ENCODE assay signal across 17 mouse cellular contexts in genomic region chr4:129235147-129235546, GRCm38 (mm10). TPM values are rescaled to one million over a fixed set of nuclear protein-coding genes. Genes with fewer than 3 reads are reported as not detected.
DNase-seq lines count a peak whose midpoint lies in the region; ATAC-seq lines count a peak whose summit lies in the region.
"Had no signal": no experiment of that assay in that cellular context is flagged by ENCODE, and none has a peak within 500 bp of the region (broad histone marks: within the 10 kb centered on the region; RNA-seq: fewer than 3 reads in every experiment).

No protein-coding gene starts in this region.

- no peaks in the 10 kb centered on the region for H3K36me3 ChIP-seq in heart, embryonic 15.5 days
- H3K36me3 ChIP-seq in midbrain, embryonic 13.5 days = no peaks in the 10 kb centered on the region
- no peaks in the 10 kb centered on the region for H3K36me3 ChIP-seq in midbrain, embryonic 14.5 days (ENCODE audit: control insufficient read depth, insufficient read depth, low read length)
- H3K36me3 ChIP-seq in liver, embryonic 13.5 days = no peaks in the 10 kb centered on the region
- H3K36me3 ChIP-seq: neural tube, embryonic 15.5 days had no signal

- H3K9me3 ChIP-seq in heart, embryonic 15.5 days (replicated peaks) = no peaks in the 10 kb centered on the region
- H3K9me3 ChIP-seq in midbrain, embryonic 13.5 days = no peaks in the 10 kb centered on the region
- H3K9me3 ChIP-seq in midbrain, embryonic 14.5 days (ENCODE audit: control insufficient read depth, low read length) = no peaks in the 10 kb centered on the region
- H3K9me3 ChIP-seq in liver, embryonic 13.5 days (replicated peaks) = no peaks in the 10 kb centered on the region
- H3K9me3 ChIP-seq: limb, embryonic 13.5 days; neural tube, embryonic 15.5 days had no signal

- H3K4me3 ChIP-seq in heart, embryonic 15.5 days = no peak overlapping the region
- no peak overlapping the region for H3K4me3 ChIP-seq in midbrain, embryonic 13.5 days (replicated peaks)
- H3K4me3 ChIP-seq in midbrain, embryonic 14.5 days (replicated peaks; ENCODE audit: low read depth, low read length) = no peak overlapping the region
- H3K4me3 ChIP-seq in liver, embryonic 13.5 days (replicated peaks) = no peak overlapping the region
- H3K4me3 ChIP-seq: limb, embryonic 13.5 days; neural tube, embryonic 15.5 days had no signal

- ATAC-seq in heart, embryonic 15.5 days (replicated peaks; ENCODE audit: insufficient number of reproducible peaks, insufficient read depth, low FRiP score, low read depth) = no peak
- ATAC-seq in midbrain, embryonic 13.5 days = no peak
- ATAC-seq in midbrain, embryonic 14.5 days (ENCODE audit: low FRiP score, low TSS enrichment) = no peak
- ATAC-seq in liver, embryonic 13.5 days (ENCODE audit: low read depth) = peak; percentile 65
- ATAC-seq: inflammation-experienced regulatory T-cells, adult 6 months had no signal

- 0 out of 2 replicates have a peak overlapping the region, but pooled peaks have one; percentile 40 for H3K27ac ChIP-seq in heart, embryonic 15.5 days
- H3K27ac ChIP-seq in midbrain, embryonic 13.5 days = no peak overlapping the region
- H3K27ac ChIP-seq in midbrain, embryonic 14.5 days (replicated peaks; ENCODE audit: low read depth, low read length) = no peak overlapping the region
- peak overlapping the region; percentile 90 for H3K27ac ChIP-seq in liver, embryonic 13.5 days
- H3K27ac ChIP-seq: neural tube, embryonic 15.5 days had no signal

- H3K27me3 ChIP-seq in heart, embryonic 15.5 days = peaks cover 79% of the 10 kb centered on the region
- H3K27me3 ChIP-seq in midbrain, embryonic 13.5 days = no peaks in the 10 kb centered on the region; the same call in 1 of the 2 replicates
- no peaks in the 10 kb centered on the region for H3K27me3 ChIP-seq in midbrain, embryonic 14.5 days (ENCODE audit: control insufficient read depth, insufficient read depth, low read length)
- H3K27me3 ChIP-seq in liver, embryonic 13.5 days = peaks cover 43% of the 10 kb centered on the region
- H3K27me3 ChIP-seq: limb, embryonic 13.5 days; neural tube, embryonic 15.5 days had no signal

- H3K4me1 ChIP-seq in heart, embryonic 15.5 days (replicated peaks) = peaks cover 52% of the 10 kb centered on the region
- H3K4me1 ChIP-seq in midbrain, embryonic 13.5 days (replicated peaks) = peaks cover 37% of the 10 kb centered on the region
- H3K4me1 ChIP-seq in midbrain, embryonic 14.5 days (ENCODE audit: control insufficient read depth, insufficient read depth, low read length) = peaks cover 15% of the 10 kb centered on the region; the same call in 1 of the 2 replicates
- peaks cover 92% of the 10 kb centered on the region for H3K4me1 ChIP-seq in liver, embryonic 13.5 days (replicated peaks)

- no peak overlapping the region for H3K9ac ChIP-seq in heart, embryonic 15.5 days
- H3K9ac ChIP-seq in midbrain, embryonic 13.5 days (replicated peaks) = 0 out of 2 replicates have a peak overlapping the region, but pooled peaks have one; percentile 2
- H3K9ac ChIP-seq in midbrain, embryonic 14.5 days (replicated peaks; ENCODE audit: low read length) = no peak overlapping the region
- H3K9ac ChIP-seq in liver, embryonic 13.5 days = peak overlapping the region; percentile 30; the same call in 1 of the 2 replicates
- H3K9ac ChIP-seq: limb, embryonic 13.5 days; neural tube, embryonic 15.5 days had no signal

- 54% methylated on average over 3 of the region's 3 CpGs for WGBS in heart, embryonic 15.5 days
- 68% methylated on average over 3 of the region's 3 CpGs for WGBS in midbrain, embryonic 13.5 days
- 67% methylated on average over 3 of the region's 3 CpGs for WGBS in midbrain, embryonic 14.5 days
- WGBS in liver, embryonic 13.5 days (ENCODE audit: insufficient replicate concordance) = 31% methylated on average over 3 of the region's 3 CpGs

- no peak for DNase-seq in heart, adult 18-20 months
- DNase-seq in midbrain, embryonic 14.5 days = no peak
- peak; percentile 77 for DNase-seq in liver, embryonic 13.5 days
- DNase-seq in layer of hippocampus, adult 8-10 months (ENCODE audit: low spot score in 2 of 2) = no peak
- DNase-seq in frontal cortex, postnatal 25 days (ENCODE audit: low spot score in 2 of 2) = no peak
- DNase-seq in thymus, postnatal 10 days (ENCODE audit: low spot score in 2 of 2) = no peak
- DNase-seq: heart, postnatal 36 days; right cerebral cortex, adult 18-20 months; thymus, postnatal 14 days had no signal

- no peak overlapping the region for H3K4me2 ChIP-seq in heart, embryonic 15.5 days
- no peak overlapping the region for H3K4me2 ChIP-seq in midbrain, embryonic 13.5 days (replicated peaks)
- no peak overlapping the region for H3K4me2 ChIP-seq in midbrain, embryonic 14.5 days (ENCODE audit: low read length)
- peak overlapping the region; percentile 54 for H3K4me2 ChIP-seq in liver, embryonic 13.5 days
- H3K4me2 ChIP-seq: limb, embryonic 13.5 days; neural tube, embryonic 15.5 days had no signal

RNA-seq across cellular contexts. Expression of gene C77080, which starts 26.1 kb away (rescaled TPM):
- 1.4 and 3.1 TPM in 2 replicates for polyA plus RNA-seq in heart, embryonic 15.5 days (2015; fragmentation: Nextera tagmentation; extraction: Ambion mirVana)
- 1 to 10 TPM; 2.6 to 3.0 TPM for total RNA-seq in heart, adult 18-20 months (2021)
- 5.1 and 5.4 TPM in 2 replicates for polyA plus RNA-seq in midbrain, embryonic 13.5 days (2015; fragmentation: Nextera tagmentation; extraction: Ambion mirVana)
- 7.0 and 8.4 TPM in 2 replicates for polyA plus RNA-seq in midbrain, embryonic 14.5 days (2014; fragmentation: Nextera tagmentation; extraction: Ambion mirVana)
- 0.47 and 0.59 TPM in 2 replicates for polyA plus RNA-seq in liver, embryonic 13.5 days (2015; fragmentation: Nextera tagmentation; extraction: Ambion mirVana)
- 10 to 100 TPM; 10.1 to 12.6 (median 11.4) TPM for total RNA-seq in layer of hippocampus, adult 8-10 months (2022)

RNA-seq across cellular contexts. Expression of gene Yars, which starts 45.6 kb away (rescaled TPM):
- 40.8 and 48.8 TPM in 2 replicates for polyA plus RNA-seq in heart, embryonic 15.5 days (2015; fragmentation: Nextera tagmentation; extraction: Ambion mirVana)
- total RNA-seq in heart, adult 18-20 months (2021) = 10 to 100 TPM; 25.6 to 33.4 TPM
- polyA plus RNA-seq in midbrain, embryonic 13.5 days (2015; fragmentation: Nextera tagmentation; extraction: Ambion mirVana) = 102 and 115 TPM in 2 replicates
- polyA plus RNA-seq in midbrain, embryonic 14.5 days (2014; fragmentation: Nextera tagmentation; extraction: Ambion mirVana) = 116 and 122 TPM in 2 replicates
- polyA plus RNA-seq in liver, embryonic 13.5 days (2015; fragmentation: Nextera tagmentation; extraction: Ambion mirVana) = 69.9 and 78.8 TPM in 2 replicates
- 10 to 100 TPM; 85.5 to 91.6 (median 87.1) TPM for total RNA-seq in layer of hippocampus, adult 8-10 months (2022)

RNA-seq across cellular contexts. Expression of gene S100pbp, which starts 45.6 kb away (rescaled TPM):
- polyA plus RNA-seq in heart, embryonic 15.5 days (2015; fragmentation: Nextera tagmentation; extraction: Ambion mirVana) = 10.8 and 13.2 TPM in 2 replicates
- total RNA-seq in heart, adult 18-20 months (2021) = 1 to 10 TPM; 8.4 to 9.2 TPM
- polyA plus RNA-seq in midbrain, embryonic 13.5 days (2015; fragmentation: Nextera tagmentation; extraction: Ambion mirVana) = 19.9 and 21.3 TPM in 2 replicates
- polyA plus RNA-seq in midbrain, embryonic 14.5 days (2014; fragmentation: Nextera tagmentation; extraction: Ambion mirVana) = 18.2 and 23.7 TPM in 2 replicates
- 5.8 and 7.4 TPM in 2 replicates for polyA plus RNA-seq in liver, embryonic 13.5 days (2015; fragmentation: Nextera tagmentation; extraction: Ambion mirVana)
- total RNA-seq in layer of hippocampus, adult 8-10 months (2022) = 10 to 100 TPM; 33.2 to 41.3 (median 39.6) TPM

RNA-seq across cellular contexts. Expression of gene Sync, which starts 52.3 kb away (rescaled TPM):
- 2.1 and 2.3 TPM in 2 replicates for polyA plus RNA-seq in heart, embryonic 15.5 days (2015; fragmentation: Nextera tagmentation; extraction: Ambion mirVana)
- 10 to 100 TPM; 18.9 to 24.9 TPM for total RNA-seq in heart, adult 18-20 months (2021)
- polyA plus RNA-seq in midbrain, embryonic 13.5 days (2015; fragmentation: Nextera tagmentation; extraction: Ambion mirVana) = 0.27 and 0.67 TPM in 2 replicates
- polyA plus RNA-seq in midbrain, embryonic 14.5 days (2014; fragmentation: Nextera tagmentation; extraction: Ambion mirVana) = 0.34 and 0.54 TPM in 2 replicates
- 0.07 and 0.13 TPM in 2 replicates for polyA plus RNA-seq in liver, embryonic 13.5 days (2015; fragmentation: Nextera tagmentation; extraction: Ambion mirVana)
- total RNA-seq in layer of hippocampus, adult 8-10 months (2022) = 1 to 10 TPM in 3 of 4 experiments, under 1 TPM in 1; 0.63 to 2.2 (median 1.1) TPM
- total RNA-seq: granulocyte monocyte progenitor cell, adult 5-6 weeks; monocyte, adult 5-6 weeks had no signal
- polyA plus RNA-seq: erythroblast, embryonic 14.5 days had no signal

Comparison
In these comparisons a context has a peak if more than half of its experiments do, and no peak if none do; other contexts are left out.
1. H3K9ac ChIP-seq: peak in midbrain, embryonic 13.5 days (single experiment) and liver, embryonic 13.5 days (single experiment); none in heart, embryonic 15.5 days (single experiment) and midbrain, embryonic 14.5 days (single experiment).
2. H3K27ac ChIP-seq: peak in heart, embryonic 15.5 days (single experiment) and liver, embryonic 13.5 days (single experiment); none in midbrain, embryonic 13.5 days (single experiment) and midbrain, embryonic 14.5 days (single experiment).